Mouse (Mus musculus) frontal cortex, adult (tissue): ENCODE measurements around the gene Clasp1.
A peak's percentile ranks its signal among the peaks of the same experiment; 100 is the strongest.

ENCODE experiments used
- ATAC-seq: cut with Nextera tagmentation; 2 replicates; pipeline ENCODE4 v1.9.2; 2017; ENCODE audit warnings: mild to moderate bottlenecking, moderate library complexity, mixed read lengths; ENCODE audit not compliant: low TSS enrichment

Gene Clasp1

GRCm38 (mm10) chr1:118402966-118403365 is 14.1 kb downstream of the Clasp1 start:
- no peak for ATAC-seq

- ATAC-seq: no peak
These were observed 14.6 kb downstream of the Clasp1 start for GRCm38 (mm10) chr1:118403440-118403839.

- no peak for ATAC-seq
These were observed 18.9 kb downstream of the Clasp1 start for GRCm38 (mm10) chr1:118407586-118408250.

GRCm38 (mm10) chr1:118409249-118409648 is 20.4 kb downstream of the Clasp1 start:
- ATAC-seq: peak; percentile 56; the same call in 1 of the 2 replicates

GRCm38 (mm10) chr1:118410824-118411223 is 22.0 kb downstream of the Clasp1 start:
- ATAC-seq: no peak

GRCm38 (mm10) chr1:118413169-118413568 is 24.3 kb downstream of the Clasp1 start:
- no peak for ATAC-seq

- no peak for ATAC-seq
These were observed 28.3 kb downstream of the Clasp1 start for GRCm38 (mm10) chr1:118417047-118417730.

GRCm38 (mm10) chr1:118419399-118419798 is 30.5 kb downstream of the Clasp1 start:
- ATAC-seq: no peak

- no peak for ATAC-seq
These were observed 32.3 kb downstream of the Clasp1 start for GRCm38 (mm10) chr1:118421149-118421548.

GRCm38 (mm10) chr1:118422812-118423211 is 34.0 kb downstream of the Clasp1 start:
- peak; percentile 80 for ATAC-seq

- ATAC-seq: no peak
These were observed 37.1 kb downstream of the Clasp1 start for GRCm38 (mm10) chr1:118425982-118426381.

- ATAC-seq: no peak
These were observed 39.7 kb downstream of the Clasp1 start for GRCm38 (mm10) chr1:118428354-118429084.

- no peak for ATAC-seq
These were observed 42.7 kb downstream of the Clasp1 start for GRCm38 (mm10) chr1:118431548-118431947.

GRCm38 (mm10) chr1:118435001-118435473 is 46.2 kb downstream of the Clasp1 start:
- ATAC-seq: peak; percentile 39

GRCm38 (mm10) chr1:118437856-118438255 is 49.0 kb downstream of the Clasp1 start:
- ATAC-seq: 0 out of 2 replicates have a peak, but pooled peaks have one; percentile 29

- ATAC-seq: no peak
These were observed 49.5 kb downstream of the Clasp1 start for GRCm38 (mm10) chr1:118438332-118438731.

- no peak for ATAC-seq
These were observed 51.7 kb downstream of the Clasp1 start for GRCm38 (mm10) chr1:118440547-118440946.

GRCm38 (mm10) chr1:118444420-118444819 is 55.6 kb downstream of the Clasp1 start:
- ATAC-seq: no peak

- ATAC-seq: no peak
These were observed 56.1 kb downstream of the Clasp1 start for GRCm38 (mm10) chr1:118444988-118445387.

GRCm38 (mm10) chr1:118445441-118445840 is 56.6 kb downstream of the Clasp1 start:
- ATAC-seq: no peak

- no peak for ATAC-seq
These were observed 57.1 kb downstream of the Clasp1 start for GRCm38 (mm10) chr1:118446006-118446405.

- no peak for ATAC-seq
These were observed 58.3 kb downstream of the Clasp1 start for GRCm38 (mm10) chr1:118447131-118447530.
